Mouse (Mus musculus): ENCODE results near the gene Tmc8.
"Not testable (repeated sequence)": the region's sequence is repeated elsewhere in the genome, so short reads cannot be mapped to it uniquely, and the experiment has no call there.

Gene Tmc8

DNA sequence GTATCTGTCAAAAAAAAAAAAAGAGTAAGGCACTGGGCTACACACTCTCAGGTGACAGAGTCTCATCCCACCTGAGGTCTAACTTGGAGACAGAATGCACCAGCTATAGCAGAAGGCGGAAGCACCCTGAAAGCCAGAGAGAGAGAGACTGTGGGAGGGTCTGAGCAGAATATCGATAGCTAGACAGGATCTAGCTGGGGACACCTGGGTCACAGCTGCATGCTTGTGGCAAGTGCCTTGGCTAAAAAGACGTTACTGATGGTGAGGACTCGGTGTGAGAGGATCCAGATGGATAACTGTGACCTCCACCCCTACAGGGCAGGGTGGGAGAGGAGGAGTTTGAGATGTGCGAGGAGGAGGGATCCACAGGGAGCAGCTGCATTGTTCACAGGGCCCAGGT, 15.1 kb downstream of the Tmc8 start:
- DNase-seq (ENCODE audit: low read depth, low spot score): no peak

DNA sequence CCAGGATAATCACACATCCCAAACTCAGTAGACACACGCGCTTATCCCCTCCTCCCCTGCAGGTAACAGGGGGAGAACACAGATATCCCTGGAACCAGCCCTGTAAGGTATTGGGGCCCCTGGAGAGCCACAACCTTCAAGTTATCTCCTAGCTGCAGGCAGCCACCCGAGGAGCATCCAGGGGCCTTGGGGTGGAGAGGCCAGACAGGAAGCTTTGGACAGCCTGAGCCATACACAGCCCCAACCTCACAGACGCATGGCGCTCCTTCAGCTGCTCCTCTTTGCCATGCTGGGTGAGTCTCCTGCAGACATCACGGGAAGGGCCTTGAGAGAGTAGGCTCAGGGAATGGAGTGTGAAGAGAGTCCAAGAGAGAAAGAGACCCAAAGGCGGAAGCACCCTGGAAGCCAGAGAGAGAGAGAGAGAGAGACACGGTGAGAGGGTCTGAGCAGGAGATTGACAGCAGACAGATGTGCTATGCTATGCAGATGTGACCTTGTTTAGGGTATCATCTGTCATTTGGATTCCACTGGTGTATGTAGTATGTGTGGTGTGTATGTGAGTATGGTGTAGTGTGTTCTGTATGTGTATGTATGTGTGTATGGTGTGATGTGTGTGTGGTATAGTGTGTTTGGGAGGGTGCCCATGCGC, 15.8 kb downstream of the Tmc8 start, which contains the start of gene 6030468B19Rik:
6030468B19Rik (plus strand) TSS at position 150 of the 649 bp plus-strand sequence.
- DNase-seq (ENCODE audit: low read depth, low spot score): no peak

DNA sequence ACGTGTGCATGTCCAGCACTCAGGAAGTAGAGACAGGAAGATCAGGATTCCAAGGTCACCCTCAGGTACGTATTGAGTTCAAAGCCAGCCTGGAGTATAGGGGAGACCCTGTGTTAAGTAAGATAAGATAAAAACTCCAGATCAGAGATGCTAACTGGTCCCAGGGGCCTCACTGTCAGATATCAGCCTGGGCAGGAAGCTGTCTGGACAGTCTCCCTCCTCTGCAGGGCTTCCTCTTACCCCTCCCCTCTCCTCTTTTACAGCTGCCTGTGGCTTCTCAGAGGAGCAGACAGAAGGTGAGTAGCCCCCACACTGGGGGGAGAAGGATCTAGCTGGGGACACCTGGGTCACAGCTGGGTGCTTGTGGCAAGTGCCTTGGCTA, 16.3 kb downstream of the Tmc8 start:
- DNase-seq (ENCODE audit: low read depth, low spot score): no peak

DNA sequence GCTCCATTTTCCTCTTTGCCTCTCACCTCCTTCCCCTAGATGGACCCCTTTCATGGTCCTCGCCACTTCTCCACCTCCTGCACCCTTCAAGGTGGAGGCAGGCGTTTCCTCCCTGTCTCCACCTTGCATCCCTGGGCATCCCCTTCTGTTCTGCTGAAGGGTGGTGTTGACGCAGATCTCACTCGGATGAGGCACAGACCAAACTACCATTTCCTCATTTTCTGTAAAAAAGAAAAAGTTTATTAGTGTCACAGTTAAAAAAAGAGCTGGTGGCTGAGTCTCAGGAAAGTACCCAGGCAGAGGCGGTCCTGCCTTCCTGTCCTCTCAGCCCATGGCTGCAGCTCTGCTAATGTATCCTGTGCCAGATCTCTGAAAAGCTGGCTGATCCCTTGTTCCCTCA, 17.3 kb downstream of the Tmc8 start:
- no peak for DNase-seq (ENCODE audit: low read depth, low spot score)

DNA sequence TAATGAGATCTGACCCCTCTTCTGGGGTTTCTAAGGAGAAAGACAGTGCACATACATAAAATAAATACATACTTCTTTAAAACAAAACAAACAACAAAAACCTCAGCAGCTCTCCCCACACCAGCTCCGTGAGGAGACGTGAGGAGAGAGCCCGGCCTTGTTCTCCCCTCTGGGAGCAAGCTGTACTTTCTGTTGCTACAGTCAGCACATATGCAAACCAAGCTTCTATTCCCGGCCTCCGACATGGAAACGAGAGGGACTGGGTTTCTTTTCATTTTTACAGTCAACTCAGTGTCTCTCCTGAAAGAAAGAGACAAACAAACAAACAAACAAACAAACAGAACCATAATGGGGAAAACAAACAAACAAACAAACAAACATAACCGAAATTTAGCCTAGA, 18.2 kb downstream of the Tmc8 start:
- DNase-seq (ENCODE audit: low read depth, low spot score): no peak

DNA sequence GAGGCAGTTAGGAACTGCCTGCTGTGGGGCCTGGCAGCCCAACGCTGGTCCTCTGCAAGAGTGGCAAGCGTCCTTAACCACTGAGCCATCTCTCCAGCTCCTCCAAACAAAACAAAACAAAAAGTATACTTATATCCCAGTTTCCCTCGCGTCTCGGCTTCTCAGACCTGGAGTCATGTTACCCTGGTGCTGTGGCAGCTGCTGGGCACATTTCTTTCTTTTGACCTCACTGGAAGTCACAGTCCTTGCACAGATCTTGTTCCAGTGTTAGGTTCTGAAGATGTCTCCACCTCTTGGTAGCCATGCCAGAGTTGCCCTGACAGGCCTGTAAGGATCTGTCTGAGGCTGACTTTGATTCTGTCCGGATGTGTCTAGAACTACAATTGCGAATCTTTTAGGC, 19.8 kb downstream of the Tmc8 start:
- DNase-seq (ENCODE audit: low read depth, low spot score): no peak

DNA sequence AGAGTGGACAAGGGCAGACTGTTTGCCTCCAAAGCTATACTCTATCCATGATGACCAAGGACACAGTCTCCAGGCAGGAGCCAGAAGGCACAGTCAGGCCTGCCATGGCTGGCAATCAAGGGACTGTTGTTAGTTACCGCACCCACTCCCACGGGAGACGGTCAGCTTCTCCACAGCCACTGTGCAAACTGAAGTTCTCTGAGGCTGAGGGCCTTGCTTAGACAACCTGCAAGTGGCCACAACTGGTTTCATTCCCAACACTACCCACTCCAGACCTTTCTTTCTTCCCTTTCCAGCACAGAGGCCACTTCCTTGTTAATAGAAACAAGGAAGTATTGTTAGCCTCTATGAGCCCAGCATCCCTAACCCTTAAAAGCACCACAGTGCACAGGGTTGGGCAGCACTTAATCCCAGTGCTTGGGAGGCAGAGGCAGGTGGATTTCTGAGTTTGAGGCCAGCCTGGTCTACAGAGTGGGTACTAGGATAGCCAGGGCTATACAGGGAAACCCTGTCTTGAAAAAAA, 21.4 kb downstream of the Tmc8 start:
- no peak for DNase-seq (ENCODE audit: low read depth, low spot score)

DNA sequence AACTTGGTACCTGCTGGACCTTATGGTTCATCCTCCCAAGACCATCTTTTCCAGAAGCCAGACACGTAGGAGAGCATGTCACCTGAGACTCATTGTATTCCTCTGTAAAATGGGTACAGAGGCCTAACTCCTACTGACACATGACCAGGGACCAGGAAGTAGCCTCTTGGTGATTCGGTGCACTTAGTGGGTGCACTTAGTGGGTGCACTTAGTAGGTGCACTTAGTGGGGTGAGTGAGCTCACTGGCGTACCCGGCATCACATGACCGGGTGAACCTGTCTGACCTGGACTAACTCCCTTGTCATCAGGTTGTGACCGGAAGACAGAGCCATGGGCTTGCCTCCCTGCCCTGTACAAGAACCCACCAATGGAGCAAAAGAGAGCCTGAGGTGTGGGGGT, 24.9 kb downstream of the Tmc8 start:
- no peak for DNase-seq (ENCODE audit: low read depth, low spot score)

DNA sequence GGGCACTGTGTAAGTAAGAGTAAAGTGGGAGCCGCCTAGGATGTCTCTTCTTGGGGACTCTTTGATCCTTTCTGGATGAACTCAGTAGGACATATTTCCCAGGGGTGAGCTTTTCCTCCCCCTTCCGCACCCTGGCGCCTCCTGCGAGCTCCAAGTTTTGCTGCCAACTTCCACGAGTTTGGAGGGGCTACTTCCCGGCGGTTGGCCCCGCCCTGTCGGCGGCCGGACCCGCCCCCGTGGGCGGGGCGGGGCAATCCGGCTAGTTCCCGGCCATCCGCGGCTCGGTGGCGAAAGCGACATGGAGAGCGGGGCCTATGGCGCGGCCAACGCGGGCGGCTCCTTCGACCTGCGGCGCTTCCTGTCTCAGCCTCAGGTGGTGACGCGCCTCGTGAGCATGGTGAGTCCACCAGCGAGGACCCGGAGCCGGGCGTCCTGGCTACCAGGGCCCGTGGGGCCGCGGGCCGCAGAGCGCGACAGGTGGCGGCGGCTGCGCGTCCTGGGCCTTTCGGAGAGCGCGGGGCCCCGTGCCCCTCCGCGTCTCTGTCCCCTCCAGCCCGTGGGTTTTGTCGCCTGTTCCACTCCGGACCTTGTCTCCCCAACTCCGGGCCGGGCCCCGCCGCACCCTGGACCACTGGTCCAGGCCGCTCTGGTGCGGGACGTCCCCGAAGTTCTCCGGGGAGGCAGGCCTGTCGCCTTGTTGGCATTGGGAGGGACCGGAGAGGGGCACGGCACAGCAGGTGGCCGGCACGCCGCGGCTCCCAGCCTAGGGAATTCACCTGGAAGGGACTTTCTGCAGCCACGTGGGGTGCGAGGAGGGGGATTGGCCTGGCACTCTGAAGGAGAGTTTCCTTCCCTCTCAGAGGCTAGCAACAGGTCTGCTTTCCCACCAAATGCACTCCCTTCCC, 27.8 kb downstream of the Tmc8 start, which contains the start of the genes Gm20708 and Syngr2:
Gm20708 (plus strand) TSS at position 262 of the 905 bp plus-strand sequence.
Syngr2 (plus strand) TSS at position 262 of the 905 bp plus-strand sequence.
- peak; percentile 63 for DNase-seq (ENCODE audit: low read depth, low spot score)

DNA sequence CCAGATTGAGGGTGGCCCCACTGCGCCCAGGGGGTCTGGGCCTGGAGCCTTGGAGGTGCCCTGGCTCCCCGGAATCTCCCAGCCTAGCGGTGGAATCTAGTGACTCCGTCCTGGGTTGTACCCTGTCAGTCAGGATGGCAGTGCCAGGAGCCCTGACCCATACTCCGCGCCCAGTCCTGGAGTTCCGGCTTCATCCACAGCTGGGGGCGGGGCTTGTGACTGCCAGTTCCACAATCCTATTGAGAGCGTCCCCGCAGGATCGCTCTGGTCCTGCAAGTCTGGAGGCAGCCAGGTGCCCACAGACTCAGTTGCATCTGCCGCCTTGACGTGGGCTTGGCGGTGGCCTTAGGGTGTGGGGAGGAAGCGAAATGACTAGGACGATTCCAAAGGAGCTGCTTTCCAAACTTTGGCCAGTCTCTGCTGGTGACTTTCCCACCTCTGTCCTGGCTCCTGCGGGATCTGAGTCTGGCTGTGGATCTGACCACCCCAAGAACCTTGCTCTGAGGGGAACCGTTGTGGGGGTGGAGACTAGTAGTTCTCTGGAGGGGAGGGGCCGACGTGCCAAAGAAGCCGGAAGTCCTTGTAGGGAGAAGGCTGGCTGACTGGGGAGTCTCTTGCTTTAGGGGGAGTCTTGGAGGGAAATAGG, 28.6 kb downstream of the Tmc8 start:
- peak; percentile 74 for DNase-seq (ENCODE audit: low read depth, low spot score)

DNA sequence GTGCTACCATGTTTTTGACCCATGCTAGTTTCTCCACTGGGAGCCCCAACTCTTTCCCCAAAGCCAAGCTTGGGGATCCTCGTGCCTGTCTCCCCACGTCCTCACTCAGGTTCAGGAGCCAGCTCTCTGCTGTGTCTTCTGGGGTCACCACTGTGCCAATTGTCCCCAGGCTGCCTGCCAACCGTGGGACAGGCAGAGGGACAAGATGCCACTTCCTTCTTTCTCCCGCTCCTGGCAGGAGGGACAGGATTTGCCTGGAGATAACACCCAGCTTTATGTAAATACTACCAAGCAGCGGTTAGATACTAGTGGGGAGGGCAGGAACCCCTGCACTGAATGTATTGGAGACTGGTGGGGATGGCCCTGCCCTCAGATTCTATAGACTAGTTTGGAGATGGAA, 32.0 kb downstream of the Tmc8 start:
- no peak for DNase-seq (ENCODE audit: low read depth, low spot score)

DNA sequence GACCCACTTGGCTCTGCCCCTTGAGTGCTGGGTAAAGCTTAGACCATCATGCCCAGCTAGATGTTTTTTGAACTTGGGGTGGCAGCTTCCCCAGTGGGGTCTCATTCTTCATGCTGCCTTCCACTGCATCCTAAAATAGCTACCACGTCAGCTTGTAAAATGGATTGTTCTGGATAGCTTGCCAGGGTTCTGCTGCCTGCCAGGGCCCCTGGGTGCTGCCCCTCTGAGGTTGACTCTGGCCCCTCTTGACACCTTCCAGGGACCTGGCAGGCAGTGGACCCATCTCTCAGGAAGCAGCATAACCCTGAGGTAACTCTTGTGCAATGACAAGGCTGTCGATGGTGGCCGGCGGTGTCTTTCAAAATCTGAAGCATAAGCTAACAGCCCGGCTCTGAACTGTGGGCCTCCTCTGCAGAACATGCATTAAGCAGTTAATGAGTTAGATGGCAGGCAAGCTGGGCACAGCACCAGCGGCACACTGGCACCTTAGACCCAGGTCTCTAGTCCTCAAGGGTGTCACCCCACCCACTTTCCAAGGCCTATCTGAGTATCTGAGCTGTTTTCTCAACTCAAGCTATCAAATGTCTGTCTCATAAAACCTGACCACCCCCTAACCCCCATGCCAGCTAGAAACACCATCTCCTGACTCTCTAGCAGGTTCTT, 33.0 kb downstream of the Tmc8 start:
- no peak for DNase-seq (ENCODE audit: low read depth, low spot score)

DNA sequence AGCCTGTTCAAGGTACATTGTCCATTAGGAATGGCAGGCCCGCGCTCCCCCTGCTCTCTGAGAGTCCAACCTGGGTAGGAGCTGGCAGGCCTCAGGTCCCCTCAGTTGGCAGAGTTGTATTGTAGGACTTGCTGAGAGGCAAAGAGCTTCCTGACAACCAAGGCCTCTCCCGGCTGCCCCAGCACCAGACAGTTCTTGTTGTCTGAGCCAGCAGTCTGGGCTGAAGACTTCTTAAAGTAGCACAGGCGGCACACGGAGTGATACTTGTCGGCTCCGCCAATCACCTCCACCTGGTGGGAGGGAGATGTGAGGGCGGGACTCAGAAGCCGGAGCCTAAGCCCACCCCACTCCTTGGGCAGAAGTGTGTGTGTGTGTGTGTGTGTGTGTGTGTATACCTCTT, 34.0 kb downstream of the Tmc8 start:
- DNase-seq (ENCODE audit: low read depth, low spot score): not testable (repeated sequence)

DNA sequence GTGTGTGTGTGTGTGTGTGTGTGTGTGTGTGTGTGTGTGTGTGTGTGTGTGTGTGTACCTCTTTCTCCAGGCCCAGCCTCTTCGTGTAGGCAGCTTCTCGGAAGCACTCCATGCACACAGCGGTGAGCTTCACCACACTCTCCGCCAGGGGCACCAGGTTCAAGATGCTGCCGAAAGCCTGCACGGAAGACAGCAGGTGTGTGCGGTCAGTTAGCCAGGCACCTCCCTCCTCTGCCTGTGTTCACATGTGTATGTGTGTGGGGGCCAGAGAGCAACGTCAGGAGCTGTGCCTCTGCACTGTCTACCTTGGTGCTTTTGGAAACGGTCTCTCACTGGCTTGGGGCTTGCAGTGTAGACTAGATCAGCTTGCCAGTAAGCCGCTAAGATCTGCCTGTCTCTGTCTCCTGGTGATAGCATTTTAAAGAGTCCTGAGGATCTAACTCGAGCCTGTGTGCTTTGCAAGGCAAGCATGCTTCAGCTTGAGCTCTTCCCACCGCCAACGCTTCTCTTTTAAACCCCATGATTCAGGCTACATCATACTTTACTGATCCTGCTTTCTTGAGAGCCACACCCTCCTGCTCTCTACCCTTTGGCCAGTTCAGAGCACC, 34.6 kb downstream of the Tmc8 start:
- no peak for DNase-seq (ENCODE audit: low read depth, low spot score)

DNA sequence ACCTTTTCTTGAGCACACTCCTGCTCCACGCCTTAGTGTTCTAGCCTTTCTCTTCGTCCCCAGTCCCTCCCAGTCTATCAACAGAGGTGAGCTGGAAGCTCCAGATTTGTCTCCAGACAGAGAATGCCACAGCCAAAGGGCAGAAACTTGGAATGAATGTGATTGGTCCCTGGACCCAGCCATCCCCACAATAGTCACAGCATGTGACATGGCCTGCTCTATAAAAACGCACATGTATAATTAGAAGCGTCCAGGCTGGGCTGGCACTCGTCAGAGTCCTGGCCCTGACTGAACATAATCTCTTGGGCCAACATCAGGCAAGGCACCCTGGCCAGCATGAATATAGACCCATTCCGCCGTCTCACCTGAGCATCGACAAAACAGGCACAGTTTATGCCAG, 37.2 kb downstream of the Tmc8 start:
- DNase-seq (ENCODE audit: low read depth, low spot score): no peak

DNA sequence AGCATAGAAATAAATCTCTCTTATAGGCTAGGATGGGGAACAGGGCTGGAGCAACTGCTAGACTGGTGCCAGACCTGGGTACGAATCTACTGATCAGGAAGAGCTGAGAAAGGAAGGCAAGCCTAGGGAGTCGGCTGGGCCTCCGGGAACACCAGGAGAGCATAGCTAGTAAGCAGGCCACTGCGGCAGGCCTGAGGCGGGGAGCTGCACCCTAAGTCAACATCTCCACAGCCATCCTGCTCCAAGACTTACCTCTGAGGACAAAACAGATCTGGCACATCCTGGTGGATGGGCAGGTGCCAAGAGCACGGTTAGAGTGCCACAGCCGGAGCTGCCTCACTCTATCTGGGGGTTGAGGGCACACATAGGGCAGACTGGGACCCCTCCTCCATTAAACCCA, 38.3 kb downstream of the Tmc8 start:
- DNase-seq (ENCODE audit: low read depth, low spot score): no peak

DNA sequence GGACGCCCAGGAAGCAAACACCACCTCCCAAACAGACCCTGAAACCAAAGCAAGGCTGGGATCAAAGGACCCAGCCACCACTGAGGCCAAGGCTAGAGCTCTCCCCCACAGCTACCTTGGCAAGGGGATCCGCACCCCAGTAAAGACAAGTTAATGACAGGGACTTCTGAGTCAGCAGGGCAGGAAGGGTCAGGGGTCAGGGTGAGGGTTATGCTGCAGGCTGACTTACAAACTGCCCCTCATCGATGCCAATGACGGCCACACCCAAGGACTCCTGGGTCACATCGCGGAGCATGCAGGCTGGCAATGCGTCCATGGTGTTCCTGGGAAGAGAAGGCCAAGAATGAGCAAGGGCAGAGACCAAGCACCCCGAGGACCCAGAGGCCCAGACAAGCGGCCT, 40.0 kb downstream of the Tmc8 start:
- no peak for DNase-seq (ENCODE audit: low read depth, low spot score)

DNA sequence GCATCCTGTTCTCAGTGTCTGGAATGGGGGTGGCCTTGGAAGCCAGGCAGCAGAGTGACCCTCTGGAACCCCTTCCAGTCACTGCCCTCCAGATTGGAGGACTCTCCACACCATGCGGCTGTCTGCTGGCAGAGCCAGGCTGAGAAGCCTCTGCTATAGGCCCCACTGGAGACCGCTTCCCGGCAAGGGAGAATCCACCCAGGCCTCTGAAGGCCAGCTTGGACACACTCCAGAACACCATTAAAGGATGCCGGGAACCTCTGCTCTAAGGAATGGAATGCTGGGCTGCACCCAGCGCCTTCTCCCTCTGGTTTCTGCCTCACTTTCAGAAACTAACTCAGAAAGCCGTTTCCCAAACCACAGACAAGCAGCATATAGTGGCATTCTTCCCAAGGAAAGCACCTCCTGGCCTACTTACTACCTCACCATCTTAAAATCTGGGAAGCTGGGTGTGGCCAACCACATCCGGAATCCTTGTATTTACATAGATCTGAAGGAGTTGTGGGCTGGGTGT, 40.9 kb downstream of the Tmc8 start:
- no peak for DNase-seq (ENCODE audit: low read depth, low spot score)

DNA sequence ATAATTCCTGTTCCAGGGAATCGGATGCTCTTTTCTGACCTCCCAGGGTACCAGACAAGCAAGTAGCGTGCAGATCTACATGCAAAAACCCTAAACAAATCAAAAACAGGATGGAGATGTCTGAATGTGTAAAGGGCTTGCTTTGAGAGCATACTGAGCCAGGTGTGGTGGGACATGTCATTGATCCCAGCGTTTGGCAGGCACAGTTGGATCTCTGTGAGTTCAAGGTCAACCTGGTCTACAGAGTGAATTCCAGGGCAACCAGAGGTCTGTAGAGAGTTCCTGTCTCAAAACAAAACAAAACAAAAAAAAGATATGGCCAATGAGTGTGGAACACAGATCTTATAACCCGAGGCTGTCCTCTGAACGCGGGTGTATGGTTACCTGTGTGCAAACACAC, 41.5 kb downstream of the Tmc8 start:
- DNase-seq (ENCODE audit: low read depth, low spot score): no peak

DNA sequence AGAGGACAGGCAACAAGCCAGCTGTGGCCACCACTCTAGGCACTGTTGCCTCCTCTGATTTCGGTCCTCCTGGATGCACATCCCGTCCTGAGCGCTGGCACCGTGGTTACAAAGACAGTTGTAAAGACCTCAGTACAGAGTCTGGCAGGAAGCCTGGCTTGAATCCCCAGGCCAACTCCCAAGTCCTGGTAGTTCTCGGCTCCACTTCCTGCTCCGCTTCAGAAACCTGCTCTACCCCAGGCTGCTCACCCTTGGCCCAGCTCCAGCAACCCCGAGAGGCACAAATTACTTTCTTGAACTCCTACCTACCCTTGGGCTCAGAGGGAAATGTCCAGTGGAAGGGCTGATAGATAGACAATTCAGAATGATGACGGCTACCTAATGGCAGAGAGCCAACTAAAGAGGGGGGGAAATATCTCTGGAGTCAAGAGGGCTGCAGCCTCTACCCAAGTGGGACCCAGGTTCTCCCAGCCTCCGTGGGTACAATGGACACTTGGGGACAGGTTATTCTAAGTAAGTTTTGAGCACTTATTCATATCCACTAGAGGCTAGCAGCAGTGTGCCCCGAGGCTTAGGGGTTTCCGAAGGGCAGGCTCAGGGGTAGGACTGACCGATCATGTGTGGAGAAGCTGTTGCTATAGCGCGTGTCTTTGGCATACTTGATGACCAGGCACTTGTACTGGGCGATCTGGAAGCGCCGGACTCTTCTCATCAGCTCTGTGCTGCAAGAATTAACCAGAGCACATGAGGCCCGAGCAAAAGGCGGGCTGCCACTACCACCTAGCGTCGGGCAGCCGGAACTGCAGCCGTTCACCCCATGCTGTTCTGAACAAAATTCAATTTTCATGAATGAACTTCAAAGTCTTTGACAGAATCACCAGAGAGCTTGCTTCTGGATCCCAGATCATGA, 42.4 kb downstream of the Tmc8 start:
- peak; percentile 86 for DNase-seq (ENCODE audit: low read depth, low spot score)
